Mouse (Mus musculus) right cerebral cortex, postnatal 36 days (tissue): ENCODE results near the gene Epha7.
A peak's percentile ranks its signal among the peaks of the same experiment; 100 is the strongest.

Experiments used
- DNase-seq, 2 experiments: peaks; one replicate each; pipeline ENCODE4 v3.0.0; 2022; ENCODE audit warnings: low spot score in 2 of 2, mixed read lengths in 1 of 2

Epha7 gene

GRCm38 (mm10) chr4:28899783-28900182 lies 86.9 kb downstream of the Epha7 start:
- no peak for DNase-seq

DNA sequence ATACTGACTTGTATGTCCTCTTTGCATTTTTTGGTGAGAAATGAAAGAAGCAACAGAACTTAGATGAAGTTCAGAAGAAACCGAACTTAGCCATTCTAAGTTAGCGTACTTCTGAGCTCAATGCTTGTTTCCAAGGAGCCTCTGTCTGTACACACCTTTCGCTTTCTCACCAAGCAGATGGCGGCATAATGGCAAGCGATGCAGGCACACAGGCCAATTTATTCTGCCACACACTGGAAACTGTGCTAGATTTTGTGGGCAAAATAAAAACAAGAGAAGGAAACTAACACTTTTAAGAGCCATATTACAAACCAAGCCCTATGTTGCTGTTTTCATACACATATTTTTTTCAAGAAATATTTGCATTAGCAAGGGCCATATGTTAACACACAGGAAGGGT lies 88.6 kb downstream of the Epha7 start:
- DNase-seq: no peak

DNA sequence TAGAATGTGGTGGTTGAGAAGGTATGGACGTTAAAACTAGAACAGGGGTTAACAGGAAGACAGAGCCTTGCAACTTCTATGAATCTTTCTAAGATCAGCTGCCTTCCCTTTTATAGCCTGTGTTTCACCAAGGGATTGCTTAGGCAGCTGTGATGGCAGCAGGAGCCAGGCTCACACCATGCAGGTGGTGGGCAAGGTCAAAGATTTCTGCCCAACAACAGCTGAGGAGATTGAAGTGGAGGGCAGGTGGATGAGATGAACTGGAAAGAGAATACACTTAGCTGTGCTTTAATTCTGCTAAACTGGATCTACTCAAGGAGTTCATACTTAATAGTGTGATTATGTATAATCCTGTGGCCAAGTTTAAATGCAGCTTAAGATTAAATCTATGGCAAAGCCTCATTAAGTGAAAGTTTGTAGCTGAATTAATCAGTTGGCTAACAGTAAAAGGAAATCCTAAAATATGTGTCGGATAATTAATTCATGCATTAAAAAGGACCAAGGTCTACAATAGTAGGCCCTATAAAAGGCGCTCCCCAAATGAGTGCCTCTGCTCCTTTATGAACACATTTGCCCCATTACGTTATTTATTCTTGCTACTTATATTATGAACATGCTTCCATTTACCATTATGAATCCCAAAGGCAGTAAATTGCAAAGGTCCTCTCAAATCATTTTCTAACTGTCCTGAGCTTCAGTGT lies 89.2 kb downstream of the Epha7 start:
- DNase-seq: no peak

DNA sequence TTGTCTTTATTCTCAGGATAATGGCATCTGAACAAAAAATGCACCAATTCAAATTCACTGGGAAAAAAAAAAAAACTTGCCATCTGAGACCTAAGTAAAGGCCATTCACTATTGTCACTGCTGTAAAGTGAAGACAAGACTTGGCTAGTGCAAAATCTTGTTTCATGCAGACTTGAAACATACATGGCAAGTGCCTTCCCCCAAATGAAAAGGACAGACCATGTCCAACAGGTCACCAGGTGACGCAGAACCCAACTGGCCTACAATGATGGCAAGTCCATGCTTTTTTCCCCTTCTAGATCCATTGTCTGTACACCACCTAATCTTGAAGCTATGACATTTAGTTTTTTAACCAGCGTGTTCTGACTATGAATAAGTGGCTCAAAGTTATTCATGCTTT lies 94.1 kb downstream of the Epha7 start:
- DNase-seq: no peak

- DNase-seq: no peak
Observed at GRCm38 (mm10) chr4:28910127-28910526, 97.2 kb downstream of the Epha7 start.

DNA sequence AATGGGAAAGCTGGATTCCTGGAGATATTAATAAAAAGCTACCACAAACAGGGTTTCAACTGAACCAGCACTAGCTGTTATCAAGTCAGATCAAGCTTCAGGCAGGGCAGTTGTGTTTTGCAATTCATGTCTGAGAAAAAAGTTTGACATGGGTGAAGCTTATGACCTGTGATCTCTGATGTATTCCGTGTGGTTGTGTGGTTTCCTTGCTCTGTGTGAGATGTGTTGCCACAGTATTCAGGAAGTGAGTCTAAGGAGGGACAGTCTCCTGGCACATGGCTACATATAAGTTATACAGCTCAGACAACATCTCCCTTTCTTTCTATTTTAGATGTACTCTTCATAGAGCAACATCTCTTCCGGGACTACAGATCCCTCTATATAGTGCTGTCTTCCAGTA lies 99.1 kb downstream of the Epha7 start:
- no peak for DNase-seq

DNA sequence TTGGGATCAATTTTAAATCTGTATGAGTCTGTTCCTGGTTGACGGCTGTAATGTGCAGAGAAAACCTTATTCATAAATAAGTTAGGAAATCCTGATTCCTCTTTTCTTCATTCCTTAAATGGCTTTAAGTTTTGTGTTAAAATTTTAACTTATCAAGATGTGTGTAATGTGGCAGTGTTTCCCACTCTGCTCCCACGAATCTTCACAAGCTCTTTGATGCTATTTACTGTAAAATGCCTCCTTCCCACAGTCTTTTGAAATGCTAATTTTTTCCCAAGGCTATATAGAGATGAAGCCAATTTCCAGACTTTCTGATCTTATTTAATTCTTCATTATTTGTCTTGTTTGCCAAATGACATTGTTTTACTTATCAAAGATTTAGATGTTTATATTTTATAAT lies 100.7 kb downstream of the Epha7 start:
- no peak for DNase-seq

DNA sequence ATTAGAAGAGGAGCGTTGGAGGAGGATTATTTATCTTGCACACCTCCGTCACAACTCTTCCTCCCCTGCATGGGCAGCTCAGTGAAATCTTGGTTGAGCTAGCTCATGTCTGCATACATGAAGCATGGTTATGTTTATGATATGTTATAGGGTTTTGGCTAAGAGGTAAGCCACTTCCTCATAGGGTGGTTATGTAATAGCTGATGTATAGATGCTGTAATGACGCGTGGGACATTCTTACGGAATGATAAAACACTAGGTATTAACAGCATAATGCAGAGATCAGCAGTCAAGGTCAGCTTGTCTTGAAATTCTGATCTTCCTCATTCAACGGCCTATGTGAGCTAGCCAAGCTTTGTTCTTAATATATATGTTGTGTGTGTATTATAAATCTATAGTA lies 107.7 kb downstream of the Epha7 start:
- no peak for DNase-seq

GRCm38 (mm10) chr4:28926072-28926471 lies 113.1 kb downstream of the Epha7 start:
- DNase-seq: no peak

- DNase-seq: no peak
Observed at GRCm38 (mm10) chr4:28933431-28933830, 120.5 kb downstream of the Epha7 start.

GRCm38 (mm10) chr4:28934802-28935201 lies 121.9 kb downstream of the Epha7 start:
- no peak for DNase-seq

GRCm38 (mm10) chr4:28935567-28935966 lies 122.6 kb downstream of the Epha7 start:
- peak in 1 of 2 experiments; percentile 14 for DNase-seq

DNA sequence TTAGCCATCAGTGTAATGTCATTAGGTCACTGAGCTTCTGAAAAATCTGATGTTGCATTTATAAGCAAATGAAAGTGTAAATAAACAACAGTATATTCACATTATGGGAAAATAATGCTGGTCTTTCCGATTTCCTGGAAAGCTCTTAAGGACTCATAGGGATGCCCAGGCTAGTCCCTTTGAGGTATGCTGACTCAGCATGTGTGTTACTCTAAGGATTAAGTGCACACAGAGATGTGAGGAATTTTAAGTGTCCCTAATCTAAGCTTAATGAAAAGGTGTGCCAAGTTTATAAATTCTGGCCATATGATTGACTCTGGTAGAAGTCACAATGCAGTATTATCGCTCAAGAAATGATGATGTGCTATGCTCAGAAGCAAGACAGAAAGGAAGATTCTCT lies 127.8 kb downstream of the Epha7 start:
- DNase-seq: no peak

- DNase-seq: no peak
Observed at GRCm38 (mm10) chr4:28944237-28944636, 131.3 kb downstream of the Epha7 start.

DNA sequence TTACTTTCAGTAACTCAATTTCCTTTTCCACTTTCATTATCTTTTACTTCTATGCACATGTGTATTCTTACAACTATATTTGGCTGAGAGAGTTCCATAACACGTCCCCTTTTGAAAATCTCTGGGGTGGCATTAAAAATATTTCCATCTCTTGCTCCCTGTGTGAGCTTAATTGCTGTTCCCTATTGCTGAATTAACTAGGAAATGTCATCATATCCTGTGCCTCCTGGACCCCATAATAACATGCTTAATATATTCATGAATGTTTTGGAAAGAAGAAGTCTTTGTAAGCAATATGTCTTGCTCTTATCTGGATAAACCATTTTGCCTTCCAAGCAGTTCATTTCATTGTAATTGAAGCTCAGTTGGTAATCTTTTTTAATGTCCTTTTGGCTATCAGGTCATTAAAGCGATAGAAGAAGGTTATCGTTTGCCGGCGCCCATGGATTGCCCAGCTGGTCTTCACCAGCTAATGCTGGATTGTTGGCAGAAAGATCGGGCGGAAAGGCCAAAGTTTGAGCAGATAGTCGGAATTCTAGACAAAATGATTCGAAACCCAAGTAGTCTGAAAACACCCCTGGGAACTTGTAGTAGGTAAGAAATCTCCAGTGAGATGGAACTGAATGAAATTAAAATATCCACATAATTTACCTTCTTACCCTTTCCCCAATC lies 148.1 kb downstream of the Epha7 start:
- no peak for DNase-seq

GRCm38 (mm10) chr4:28967584-28968315 lies 154.8 kb downstream of the Epha7 start:
- no peak for DNase-seq

GRCm38 (mm10) chr4:28998462-28999286 lies 185.7 kb downstream of the Epha7 start:
- no peak for DNase-seq

- DNase-seq: peak in 1 of 2 experiments; percentile 20
Observed at GRCm38 (mm10) chr4:28999287-28999595, 186.3 kb downstream of the Epha7 start.

- DNase-seq: no peak
Observed at GRCm38 (mm10) chr4:29010333-29010732, 197.4 kb downstream of the Epha7 start.
